Mouse (Mus musculus): ENCODE measurements around the gene Abhd18.

Gene Abhd18

DNA sequence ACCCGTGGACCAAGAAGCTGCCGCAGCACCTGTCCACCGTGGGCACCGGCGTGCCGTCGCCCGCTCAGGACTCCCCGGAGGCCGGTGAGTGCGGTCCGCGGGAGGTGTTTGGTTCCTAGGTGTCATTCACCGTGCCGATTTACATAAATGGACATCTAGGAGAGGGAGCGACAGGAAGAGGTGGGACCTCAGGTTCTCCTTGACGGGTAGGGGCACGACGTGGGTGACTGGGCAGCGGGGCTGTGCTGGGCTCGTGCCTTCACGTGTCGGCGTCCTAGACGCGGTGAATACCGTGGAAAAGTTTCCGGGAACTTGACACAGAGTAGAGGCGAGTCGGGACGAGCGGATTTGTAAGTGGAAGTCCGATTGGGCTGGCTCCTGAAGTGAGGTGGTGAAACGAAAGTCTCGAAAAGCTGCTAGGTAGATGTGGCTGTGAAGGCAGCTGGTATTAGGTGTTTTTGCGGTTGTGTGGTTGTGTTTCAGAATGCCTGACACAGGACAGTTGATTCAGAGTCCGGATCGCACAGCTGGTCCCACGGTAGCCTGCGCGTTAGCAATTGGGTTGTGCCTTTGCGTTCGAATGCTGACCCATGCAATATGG is 103.9 kb downstream of the Abhd18 start:
- DNase-seq (ENCODE audit: low spot score) = no peak

DNA sequence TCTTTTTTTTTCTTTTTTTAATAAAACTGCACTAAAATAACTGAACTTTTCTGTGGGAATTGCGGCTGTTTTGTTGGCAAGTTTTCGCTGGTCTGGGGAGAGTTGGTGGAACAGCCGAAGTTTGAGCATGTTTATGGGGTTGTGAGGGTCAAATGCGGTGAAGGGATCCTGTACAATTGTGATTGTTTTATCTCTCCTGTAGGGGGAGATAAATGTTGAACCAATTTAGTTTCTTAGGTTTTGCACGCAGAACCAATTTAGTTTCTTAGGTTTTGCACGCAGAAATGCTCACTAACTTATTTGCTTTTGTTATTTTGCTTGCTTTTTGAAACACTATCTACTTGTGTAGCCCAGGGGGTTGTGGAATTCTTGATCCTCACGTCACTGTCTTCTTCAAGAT is 104.6 kb downstream of the Abhd18 start:
- DNase-seq (ENCODE audit: low spot score) = no peak

DNA sequence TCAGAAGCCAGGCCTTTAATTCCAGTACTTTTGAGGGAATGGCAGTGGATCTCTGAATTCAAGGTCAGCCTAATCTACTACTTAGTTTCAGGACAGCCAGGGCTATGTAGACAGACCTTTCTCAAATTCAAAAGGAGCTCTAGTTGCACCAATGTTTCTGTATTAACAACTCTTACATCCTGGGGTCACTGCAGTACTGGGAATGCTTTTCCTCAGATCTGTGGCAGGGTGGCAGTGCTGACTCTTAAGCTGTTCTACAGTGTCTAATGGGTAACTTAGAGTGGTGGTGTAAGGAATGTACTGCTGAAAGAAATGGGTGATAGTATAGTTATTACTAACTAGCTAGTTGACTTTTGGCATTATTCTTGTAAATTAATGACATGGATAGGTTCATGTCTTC is 105.8 kb downstream of the Abhd18 start:
- no peak for DNase-seq (ENCODE audit: low spot score)

DNA sequence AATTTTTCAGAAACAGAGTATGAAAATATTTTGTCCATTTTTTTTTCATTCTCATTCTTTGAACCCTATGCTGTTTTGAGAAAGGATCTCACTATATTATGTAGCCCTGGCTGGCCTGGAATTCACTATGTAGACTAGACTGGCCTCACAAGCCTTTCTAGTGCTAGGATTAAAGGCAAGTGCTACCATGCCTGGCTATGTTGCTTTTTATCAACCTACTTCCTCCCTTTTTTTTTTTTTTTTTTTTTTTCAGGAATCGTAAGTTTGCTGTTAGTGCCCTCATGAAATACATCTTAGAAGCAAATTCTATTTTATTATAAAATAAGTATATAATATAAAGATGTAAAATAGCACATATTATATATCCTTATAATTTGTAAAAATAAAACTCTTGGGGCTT is 108.0 kb downstream of the Abhd18 start:
- DNase-seq (ENCODE audit: low spot score) = no peak

DNA sequence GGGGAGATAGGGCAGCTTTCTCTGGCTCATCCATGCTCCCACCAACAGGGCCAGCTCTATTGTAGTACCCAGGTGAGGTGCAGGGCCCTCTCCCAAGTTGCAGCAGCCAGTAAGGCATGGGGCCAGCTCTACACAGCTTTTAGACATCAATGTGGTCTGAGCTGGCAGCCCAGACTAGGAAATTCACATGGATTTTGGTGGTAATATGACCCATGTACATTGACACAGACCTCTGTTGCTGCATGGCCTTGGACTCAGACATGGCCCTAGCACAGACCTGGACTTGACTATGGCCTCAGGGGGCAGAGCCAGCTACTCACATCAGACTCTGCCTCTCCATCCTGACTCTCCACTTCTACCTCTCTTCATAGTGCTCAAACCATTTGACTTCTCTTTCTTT is 112.1 kb downstream of the Abhd18 start:
- no peak for DNase-seq (ENCODE audit: low spot score)

DNA sequence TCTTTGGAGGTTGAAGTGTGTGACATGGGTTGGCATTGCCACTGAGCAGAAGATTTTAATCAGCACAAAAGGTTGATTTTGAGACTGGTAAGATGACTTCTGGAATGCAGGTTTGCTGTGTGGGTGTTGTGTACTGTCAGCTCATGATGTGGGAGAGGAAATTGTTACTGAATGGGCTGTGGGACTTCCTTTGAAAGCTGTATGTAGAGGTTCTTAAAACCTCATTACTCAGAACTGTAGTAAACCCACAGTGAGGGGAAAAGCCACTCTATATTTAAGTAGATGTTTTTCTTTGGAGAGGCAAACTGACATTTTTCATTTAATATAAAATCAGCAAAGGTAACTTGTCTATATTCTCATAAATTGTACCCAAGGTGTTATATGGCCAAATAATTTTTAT is 134.0 kb downstream of the Abhd18 start:
- no peak for DNase-seq (ENCODE audit: low spot score)

DNA sequence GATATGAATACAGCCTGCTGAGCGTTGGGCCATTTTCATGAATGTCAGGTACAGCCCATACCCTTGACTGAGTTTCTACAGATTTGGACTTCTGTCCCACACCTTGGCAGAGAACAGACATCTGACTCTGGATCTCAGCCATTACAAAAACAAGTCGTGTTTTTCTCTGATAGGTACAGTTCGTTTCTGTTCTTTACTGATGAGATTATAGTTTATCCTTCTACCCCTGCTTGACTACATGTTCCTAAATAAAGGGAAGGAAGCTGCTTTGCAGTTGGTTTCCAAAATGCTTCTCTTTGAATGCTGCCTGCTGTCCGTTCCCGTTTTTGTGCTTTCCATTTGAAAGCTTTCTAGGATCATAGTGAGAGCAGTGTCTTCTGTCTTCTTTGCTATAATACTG is 140.8 kb downstream of the Abhd18 start:
- no peak for DNase-seq (ENCODE audit: low spot score)
